In the genomic region with DNA sequence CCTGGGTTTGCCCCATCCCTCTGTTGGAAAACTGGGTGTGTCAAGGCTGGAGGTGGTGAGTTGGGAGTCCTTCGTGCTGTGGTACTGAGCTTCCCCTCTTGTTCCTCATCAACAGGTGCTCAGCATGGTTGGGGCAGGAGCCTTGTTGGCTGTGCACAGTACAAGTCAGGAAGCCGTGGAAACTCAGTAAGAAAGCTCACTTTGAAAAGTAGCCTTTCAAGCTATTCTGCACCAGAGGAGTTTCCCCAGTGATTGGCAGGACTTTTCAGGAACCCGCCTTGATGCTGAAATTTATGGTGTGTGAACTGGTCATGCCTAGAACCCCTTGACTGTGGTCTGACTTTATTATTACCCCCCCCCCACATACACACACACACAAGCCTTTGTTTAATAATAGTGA, we compare ENCODE assay signal across 9 mouse cellular contexts.
"Had no signal": no experiment of that assay in that cellular context is flagged by ENCODE, and none has a peak within 500 bp of the region (broad histone marks: within the 10 kb centered on the region; RNA-seq: fewer than 3 reads in every experiment).

No protein-coding gene starts in this region.

- H3K27me3 ChIP-seq: midbrain, embryonic 13.5 days; stomach, embryonic 15.5 days had no signal

- H3K4me2 ChIP-seq: midbrain, embryonic 13.5 days; stomach, embryonic 15.5 days had no signal

- DNase-seq: kidney, adult 9 months; lung, adult 18-20 months; right cerebral cortex, postnatal 14 days; thymus, postnatal 14 days had no signal

- H3K27ac ChIP-seq: left cerebral cortex, adult 2 months; liver, embryonic 14.5 days; stomach, embryonic 15.5 days had no signal

- H3K4me1 ChIP-seq: stomach, embryonic 15.5 days had no signal

- H3K4me3 ChIP-seq: left cerebral cortex, adult 2 months; midbrain, embryonic 13.5 days; stomach, embryonic 15.5 days had no signal

- H3K36me3 ChIP-seq: midbrain, embryonic 13.5 days; stomach, embryonic 15.5 days had no signal

- H3K9ac ChIP-seq: liver, embryonic 14.5 days; midbrain, embryonic 13.5 days; stomach, embryonic 15.5 days had no signal

- H3K9me3 ChIP-seq: stomach, embryonic 15.5 days had no signal

- ATAC-seq: intestine, embryonic 16.5 days; midbrain, embryonic 13.5 days had no signal
